Mouse (Mus musculus) bone marrow, adult 2 months (tissue): ENCODE measurements around the gene Fxyd3. TPM values are rescaled to one million over a fixed set of nuclear protein-coding genes. Genes with fewer than 3 reads are reported as not detected.

ENCODE experiments used
- H3K27ac ChIP-seq: fragments of 200-500 bp; 2 replicates; pipeline ENCODE4 v1.5.1; 2012; ENCODE audit warnings: low read depth, mild to moderate bottlenecking, control low read depth, inconsistent platforms, low read length; ENCODE audit not compliant: control insufficient read depth, poor library complexity, insufficient read depth
- H3K4me1 ChIP-seq: fragments of 200-500 bp; 2 replicates; pipeline ENCODE4 v1.6.1; 2011; ENCODE audit warnings: low read length; ENCODE audit not compliant: control insufficient read depth, insufficient read depth
- H3K4me3 ChIP-seq: fragments of 200-500 bp; replicated peaks from 2 replicates; pipeline ENCODE3; 2011; ENCODE audit warnings: mild to moderate bottlenecking, low read depth, low read length, control low read depth; ENCODE audit not compliant: control insufficient read depth
- CTCF ChIP-seq: fragments of 200-500 bp; IDR thresholded peaks from 2 replicates; pipeline ENCODE4 v1.5.1; 2011; ENCODE audit warnings: low read length, control low read depth; ENCODE audit not compliant: control insufficient read depth, insufficient read depth
- POLR2A ChIP-seq: fragments of 200-500 bp; IDR thresholded peaks from 2 replicates; pipeline ENCODE4 v1.6.1; 2011; ENCODE audit warnings: low read depth, mild to moderate bottlenecking, control low read depth, low read length, borderline replicate concordance; ENCODE audit not compliant: control insufficient read depth
- WGBS: fragments of 180-500 bp; shearing (Covaris S2); methylation state at CpG from one replicate; pipeline ENCODE4 v1.1.7; 2018; 5-methylcytosine and 5-hydroxymethylcytosine counted together
- polyA plus RNA-seq: library from polyadenylated mRNA; stranded (reverse); fragments of >200 nt; gene quantifications from 2 replicates; pipeline ENCODE4 v1.2.4, GENCODE M21; 2011; ENCODE audit warnings: low replicate concordance; ENCODE audit not compliant: missing spikeins, insufficient read depth, insufficient read length

Fxyd3 gene
- polyA plus RNA-seq, 1 experiment, result not detected

DNA sequence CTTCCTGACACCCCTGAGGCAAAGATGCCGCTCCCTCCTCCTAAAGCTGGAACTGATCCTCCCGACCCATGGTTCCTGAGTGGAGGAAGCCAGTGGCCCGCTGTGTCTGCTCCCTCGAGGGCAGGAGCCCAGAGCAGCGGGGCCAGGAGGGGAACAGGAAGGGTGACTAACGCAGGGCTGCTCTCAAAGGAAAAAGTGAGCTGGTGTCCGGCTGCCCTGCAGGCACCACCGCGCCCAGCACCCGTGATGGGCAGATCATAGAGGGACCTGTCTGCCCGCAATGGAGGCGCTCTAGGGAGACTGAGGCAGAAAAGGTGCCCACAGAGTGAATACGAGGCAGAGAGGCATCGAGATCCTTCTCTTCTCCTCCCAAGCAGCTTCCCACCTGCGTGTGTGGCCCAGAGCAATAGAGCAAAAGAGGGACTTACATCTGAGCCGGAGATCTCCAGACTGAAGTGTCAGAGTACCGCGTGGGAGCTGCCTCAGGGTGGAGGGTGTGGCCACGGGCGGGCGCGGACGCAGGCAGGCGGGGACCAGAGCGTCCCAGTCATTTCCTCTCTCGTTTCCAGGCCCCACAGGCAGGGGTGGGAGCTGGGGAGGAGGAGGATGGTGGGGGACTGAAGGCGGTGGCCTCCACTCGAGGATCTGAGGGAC lies 34.7 kb downstream of the Fxyd3 start:
- TF ChIP-seq POLR2A (peak; percentile 67; the same call in 1 of the 2 replicates), CTCF (no peak)
- Histone ChIP-seq H3K27ac (peak overlapping the region; percentile 85), H3K4me1 (peaks cover 2% of the 10 kb centered on the region; the same call in 1 of the 2 replicates), H3K4me3 (peak overlapping the region; percentile 67)
- WGBS, result under 1% methylated on average over 28 of the region's 28 CpGs

DNA sequence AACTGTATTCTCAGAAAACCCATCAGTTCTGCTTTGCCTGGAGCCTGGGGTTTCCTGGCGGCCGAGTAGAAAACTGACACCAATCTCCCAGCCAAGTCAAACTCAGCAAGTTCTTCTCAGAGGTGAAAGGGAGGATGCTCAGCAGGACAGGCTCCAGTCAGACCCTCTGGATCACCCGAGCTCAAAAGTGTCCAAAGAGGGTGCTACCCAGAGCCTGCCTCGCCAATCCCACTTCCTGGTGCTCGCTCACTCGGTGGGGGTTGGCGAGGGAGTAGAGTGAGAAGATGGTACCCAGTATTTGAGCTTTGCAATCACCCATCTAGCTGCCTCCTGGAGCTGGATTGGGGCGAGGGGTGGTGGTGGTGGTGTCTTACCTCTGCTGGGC lies 35.5 kb downstream of the Fxyd3 start:
- H3K4me1 ChIP-seq, result peaks cover 2% of the 10 kb centered on the region; the same call in 1 of the 2 replicates
- TF ChIP-seq CTCF (no peak), POLR2A (no peak)
- peak overlapping the region; percentile 85 for H3K27ac ChIP-seq
- WGBS, result 5% methylated on average over 8 of the region's 8 CpGs
- peak overlapping the region; percentile 67 for H3K4me3 ChIP-seq

DNA sequence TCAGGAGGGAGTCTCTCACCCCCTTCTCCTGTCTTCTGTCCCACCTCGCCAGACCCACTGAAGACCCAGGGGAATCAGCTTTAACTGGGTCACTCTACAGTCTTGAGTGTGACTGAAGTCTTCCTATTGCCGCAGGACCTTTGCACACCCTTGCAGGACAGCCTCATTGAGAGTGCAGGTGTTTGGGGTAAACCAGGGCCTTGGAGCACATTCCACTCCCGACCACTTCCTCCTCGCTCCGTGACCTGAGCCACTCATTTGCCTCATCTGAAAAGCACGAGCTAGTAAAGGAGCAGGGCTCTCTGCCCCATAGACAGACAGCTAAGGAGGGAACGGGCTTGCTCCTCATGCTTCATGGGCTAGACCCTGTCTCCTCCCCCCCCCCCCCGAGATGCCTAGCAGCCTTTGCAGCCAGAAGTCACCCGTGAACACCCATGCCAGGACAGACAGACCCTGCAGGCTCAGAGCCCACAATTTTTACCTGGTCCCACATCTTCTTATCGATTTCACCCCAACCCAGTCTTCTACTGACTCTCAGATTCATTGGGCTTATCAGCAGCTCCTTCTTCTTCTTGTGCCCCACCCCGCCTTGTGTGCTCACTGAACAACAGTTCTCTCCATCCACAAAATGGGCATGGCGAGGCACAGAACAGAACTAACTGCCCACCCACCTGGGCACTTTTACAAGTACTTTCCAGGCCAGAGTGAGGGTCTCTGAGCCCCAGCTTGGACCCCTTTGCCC lies 36.1 kb downstream of the Fxyd3 start:
- Histone ChIP-seq H3K4me3 (peak overlapping the region; percentile 67), H3K27ac (peak overlapping the region; percentile 85), H3K4me1 (peaks cover 2% of the 10 kb centered on the region; the same call in 1 of the 2 replicates)
- WGBS, result 36% methylated on average over 12 of the region's 12 CpGs
- TF ChIP-seq POLR2A, result no peak
- no peak for TF ChIP-seq CTCF

DNA sequence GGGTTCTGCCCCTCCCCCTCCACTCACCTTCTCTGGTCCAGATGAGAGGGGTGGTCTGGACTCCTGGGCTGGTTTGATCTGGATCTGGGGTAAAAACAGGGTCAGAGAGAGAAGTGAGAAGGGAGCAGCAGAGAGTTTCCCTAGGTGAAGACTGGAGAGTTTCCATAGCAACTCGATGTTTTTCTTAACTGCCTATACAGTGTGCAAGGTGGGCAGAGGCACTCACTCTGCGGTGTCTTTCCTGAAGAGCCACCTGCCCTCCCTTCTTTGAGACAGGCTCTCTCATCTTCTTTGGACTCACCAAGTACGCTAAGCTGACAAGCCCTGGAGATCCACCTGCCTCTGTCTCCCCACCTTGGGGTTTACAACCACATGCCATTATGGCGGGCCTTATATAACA lies 37.5 kb downstream of the Fxyd3 start:
- H3K4me3 ChIP-seq, result no peak overlapping the region
- no peak overlapping the region for H3K27ac ChIP-seq
- TF ChIP-seq POLR2A, result no peak
- no peak for TF ChIP-seq CTCF
- H3K4me1 ChIP-seq, result peaks cover 10% of the 10 kb centered on the region
- 88% methylated on average over 4 of the region's 4 CpGs for WGBS

DNA sequence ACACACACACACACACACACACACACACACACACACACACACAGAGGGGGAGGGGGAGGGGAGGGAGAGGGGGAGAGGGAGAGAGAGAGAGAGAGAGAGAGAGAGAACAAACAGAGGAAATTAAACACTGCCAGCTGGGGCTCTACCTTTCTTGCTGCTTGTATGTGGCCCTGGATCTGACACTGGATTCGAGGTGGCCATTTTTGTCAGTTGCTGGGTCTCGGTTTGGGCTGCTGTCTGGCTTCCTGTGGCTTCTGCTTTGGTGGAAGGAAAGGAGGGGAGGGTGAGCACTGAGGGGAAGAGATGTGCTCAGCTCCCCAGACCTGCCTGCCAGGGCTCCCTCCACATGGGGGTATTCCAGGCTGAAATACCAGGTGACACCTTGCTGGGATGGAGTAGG lies 38.8 kb downstream of the Fxyd3 start:
- Histone ChIP-seq H3K27ac (peak overlapping the region; percentile 49; the same call in 1 of the 2 replicates), H3K4me1 (peaks cover 14% of the 10 kb centered on the region), H3K4me3 (peak overlapping the region; percentile 7)
- TF ChIP-seq POLR2A, result no peak
- TF ChIP-seq CTCF, result no peak
- 4% methylated on average over 2 of the region's 2 CpGs for WGBS

DNA sequence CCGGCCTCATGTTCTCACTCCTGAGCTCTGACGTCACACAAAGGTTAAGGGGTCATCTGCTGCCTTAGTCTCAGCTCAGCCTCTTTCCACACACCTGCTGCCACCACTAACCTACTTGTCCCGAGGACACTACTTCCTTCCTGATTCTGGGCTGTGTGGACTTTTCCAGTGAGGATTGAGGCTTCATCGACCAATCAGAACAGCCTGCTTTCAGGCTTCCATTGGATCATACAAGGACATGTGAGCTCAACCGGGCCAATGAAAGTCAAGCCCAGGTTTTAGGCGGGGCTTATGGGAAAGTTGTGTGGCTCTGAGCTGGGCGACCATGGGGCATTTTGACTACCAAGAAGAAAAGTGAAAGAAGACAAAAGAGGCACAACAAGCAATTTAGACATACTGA lies 39.6 kb downstream of the Fxyd3 start:
- H3K4me3 ChIP-seq, result no peak overlapping the region
- TF ChIP-seq CTCF (no peak), POLR2A (no peak)
- H3K4me1 ChIP-seq, result peaks cover 19% of the 10 kb centered on the region
- peak overlapping the region; percentile 19; the same call in 1 of the 2 replicates for H3K27ac ChIP-seq
- WGBS, result 32% methylated on average over 7 of the region's 7 CpGs

DNA sequence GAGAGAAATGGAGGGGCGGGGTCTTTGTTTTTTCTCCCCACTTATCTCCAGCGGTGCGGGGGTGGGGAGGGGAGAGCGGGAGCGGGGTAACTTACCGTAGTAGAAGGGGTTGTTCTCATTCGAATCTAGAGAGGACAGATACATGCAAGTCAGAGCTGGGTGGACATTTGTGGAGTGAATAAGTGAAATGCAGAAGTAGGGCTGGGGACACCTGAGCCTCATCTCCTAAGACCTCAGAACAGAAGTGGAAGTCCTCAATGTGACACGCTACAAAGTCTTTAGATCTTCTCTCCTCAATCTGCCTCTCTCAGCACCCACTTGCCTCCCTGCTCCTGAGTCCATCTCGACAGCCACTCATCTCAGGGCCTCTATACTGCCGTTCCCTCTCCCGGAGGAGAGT lies 41.2 kb downstream of the Fxyd3 start:
- Histone ChIP-seq H3K27ac (peak overlapping the region; percentile 94), H3K4me3 (no peak overlapping the region), H3K4me1 (peaks cover 19% of the 10 kb centered on the region)
- 80% methylated on average over 11 of the region's 11 CpGs for WGBS
- TF ChIP-seq POLR2A (no peak), CTCF (no peak)

DNA sequence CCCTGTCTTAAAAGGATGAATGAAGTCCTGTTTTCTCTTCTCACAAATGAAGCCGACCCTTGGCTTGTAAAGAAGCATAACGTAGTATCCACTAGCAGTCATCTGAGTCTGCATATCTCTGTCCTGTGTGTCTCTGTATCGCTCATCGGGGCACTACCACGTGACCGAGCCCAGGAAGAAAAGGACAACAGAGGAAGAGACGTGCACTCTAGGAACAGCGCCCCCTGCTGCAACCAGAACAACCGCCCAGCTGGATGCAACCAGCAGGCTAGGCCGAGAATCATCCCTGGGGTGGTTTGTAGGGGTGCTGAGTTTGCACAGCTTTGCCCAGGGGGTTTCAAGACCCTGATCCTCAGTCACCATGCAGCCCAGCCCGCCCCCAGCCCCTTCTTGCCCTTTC lies 41.7 kb downstream of the Fxyd3 start:
- Histone ChIP-seq H3K4me3 (no peak overlapping the region), H3K27ac (peak overlapping the region; percentile 94), H3K4me1 (peaks cover 19% of the 10 kb centered on the region)
- WGBS, result 48% methylated on average over 11 of the region's 11 CpGs
- 0 out of 2 replicates have a peak, but pooled peaks have one; percentile 4 for TF ChIP-seq POLR2A
- TF ChIP-seq CTCF, result peak; percentile 79
